Mouse (Mus musculus): ENCODE data around the gene Pitpnc1. TPM values are rescaled to one million over a fixed set of nuclear protein-coding genes. Genes with fewer than 3 reads are reported as not detected.

Pitpnc1 gene
- total RNA-seq, 4 experiments from 2014 or later: 69.0 to 82.6 (median 74.0) TPM

GRCm38 (mm10) chr11:107443121-107444095 is 27.1 kb downstream of the Pitpnc1 start:
- DNase-seq (ENCODE audit: low spot score): no peak

GRCm38 (mm10) chr11:107441050-107441449 is 29.4 kb downstream of the Pitpnc1 start:
- no peak for DNase-seq (ENCODE audit: low spot score)

- DNase-seq (ENCODE audit: low spot score): no peak
These were observed 32.4 kb downstream of the Pitpnc1 start for GRCm38 (mm10) chr11:107438140-107438539.

GRCm38 (mm10) chr11:107437723-107438122 is 32.8 kb downstream of the Pitpnc1 start:
- DNase-seq (ENCODE audit: low spot score): no peak

GRCm38 (mm10) chr11:107435776-107436449 is 34.6 kb downstream of the Pitpnc1 start:
- no peak for DNase-seq (ENCODE audit: low spot score)

- no peak for DNase-seq (ENCODE audit: low spot score)
These were observed 39.1 kb downstream of the Pitpnc1 start for GRCm38 (mm10) chr11:107431197-107431965.

- peak; percentile 64 for DNase-seq (ENCODE audit: low spot score)
These were observed 42.5 kb downstream of the Pitpnc1 start for GRCm38 (mm10) chr11:107428011-107428410.

- DNase-seq (ENCODE audit: low spot score): no peak
These were observed 46.3 kb downstream of the Pitpnc1 start for GRCm38 (mm10) chr11:107424176-107424575.

GRCm38 (mm10) chr11:107422356-107422754 is 48.1 kb downstream of the Pitpnc1 start:
- DNase-seq (ENCODE audit: low spot score): no peak

- DNase-seq (ENCODE audit: low spot score): peak; percentile 73
These were observed 48.6 kb downstream of the Pitpnc1 start for GRCm38 (mm10) chr11:107421751-107422355.

- no peak for DNase-seq (ENCODE audit: low spot score)
These were observed 50.6 kb downstream of the Pitpnc1 start for GRCm38 (mm10) chr11:107419925-107420324.

- DNase-seq (ENCODE audit: low spot score): peak; percentile 78
These were observed 53.4 kb downstream of the Pitpnc1 start for GRCm38 (mm10) chr11:107417041-107417583.

GRCm38 (mm10) chr11:107416561-107416926 is 54.0 kb downstream of the Pitpnc1 start:
- DNase-seq (ENCODE audit: low spot score): no peak

GRCm38 (mm10) chr11:107415901-107416560 is 54.5 kb downstream of the Pitpnc1 start:
- no peak for DNase-seq (ENCODE audit: low spot score)

- DNase-seq (ENCODE audit: low spot score): no peak
These were observed 55.3 kb downstream of the Pitpnc1 start for GRCm38 (mm10) chr11:107414996-107415747.

- no peak for DNase-seq (ENCODE audit: low spot score)
These were observed 57.2 kb downstream of the Pitpnc1 start for GRCm38 (mm10) chr11:107413251-107413655.

GRCm38 (mm10) chr11:107412128-107412527 is 58.4 kb downstream of the Pitpnc1 start:
- no peak for DNase-seq (ENCODE audit: low spot score)

- no peak for DNase-seq (ENCODE audit: low spot score)
These were observed 58.9 kb downstream of the Pitpnc1 start for GRCm38 (mm10) chr11:107411576-107411975.

GRCm38 (mm10) chr11:107410804-107411203 is 59.7 kb downstream of the Pitpnc1 start:
- DNase-seq (ENCODE audit: low spot score): no peak
